Mouse (Mus musculus) spleen, adult 2 months (tissue): ENCODE results near the gene Pcbp3.

Source experiments
- CTCF ChIP-seq: fragments of 200-500 bp; IDR thresholded peaks from 2 replicates; pipeline ENCODE4 v1.5.1; 2011; ENCODE audit warnings: mild to moderate bottlenecking, inconsistent platforms; ENCODE audit not compliant: insufficient read depth, insufficient read length, insufficient replicate concordance; ENCODE audit errors: extremely low read depth
- POLR2A ChIP-seq: fragments of 200-500 bp; IDR thresholded peaks from 2 replicates; pipeline ENCODE4 v1.6.1; 2011; ENCODE audit warnings: low read depth, low read length, inconsistent platforms

DNA sequence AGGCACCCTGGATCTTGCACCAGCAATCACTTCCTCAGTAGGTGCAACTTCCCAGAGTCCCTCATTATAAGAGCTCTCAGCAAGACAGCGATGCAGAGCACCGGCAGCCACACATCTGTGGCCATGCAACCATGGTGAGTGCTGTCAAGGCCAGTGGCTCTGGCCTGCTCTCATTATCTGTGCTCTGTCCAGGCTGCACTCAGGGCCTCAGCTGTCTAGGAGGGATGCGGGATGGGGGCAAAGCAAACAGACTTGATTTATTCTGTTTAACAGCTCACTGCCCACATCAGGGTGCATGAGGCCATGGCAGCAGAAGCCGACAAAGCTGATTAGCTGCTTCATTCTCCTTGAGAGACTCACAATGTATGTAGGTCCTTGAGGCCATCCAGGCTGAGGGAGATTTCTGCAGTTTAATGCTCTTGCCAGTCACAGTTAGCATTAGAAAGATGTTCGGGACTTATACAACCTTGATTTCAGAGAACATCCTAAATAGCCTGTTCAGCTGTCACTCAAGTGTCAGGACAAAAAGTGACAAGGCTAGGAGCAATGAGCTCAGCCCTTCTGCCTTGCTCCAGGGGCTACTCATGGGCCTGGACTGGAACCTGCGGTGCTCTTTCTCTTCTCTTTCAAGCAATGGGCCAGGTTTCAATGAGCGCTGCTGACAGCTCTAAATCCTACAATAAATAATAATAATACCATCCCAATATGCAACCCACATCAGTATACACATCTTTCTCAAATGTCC lies 151.6 kb downstream of the Pcbp3 start:
- TF ChIP-seq CTCF (no peak), POLR2A (no peak)
